Mouse (Mus musculus): Measurements from ENCODE around the gene Trim8.

DNA sequence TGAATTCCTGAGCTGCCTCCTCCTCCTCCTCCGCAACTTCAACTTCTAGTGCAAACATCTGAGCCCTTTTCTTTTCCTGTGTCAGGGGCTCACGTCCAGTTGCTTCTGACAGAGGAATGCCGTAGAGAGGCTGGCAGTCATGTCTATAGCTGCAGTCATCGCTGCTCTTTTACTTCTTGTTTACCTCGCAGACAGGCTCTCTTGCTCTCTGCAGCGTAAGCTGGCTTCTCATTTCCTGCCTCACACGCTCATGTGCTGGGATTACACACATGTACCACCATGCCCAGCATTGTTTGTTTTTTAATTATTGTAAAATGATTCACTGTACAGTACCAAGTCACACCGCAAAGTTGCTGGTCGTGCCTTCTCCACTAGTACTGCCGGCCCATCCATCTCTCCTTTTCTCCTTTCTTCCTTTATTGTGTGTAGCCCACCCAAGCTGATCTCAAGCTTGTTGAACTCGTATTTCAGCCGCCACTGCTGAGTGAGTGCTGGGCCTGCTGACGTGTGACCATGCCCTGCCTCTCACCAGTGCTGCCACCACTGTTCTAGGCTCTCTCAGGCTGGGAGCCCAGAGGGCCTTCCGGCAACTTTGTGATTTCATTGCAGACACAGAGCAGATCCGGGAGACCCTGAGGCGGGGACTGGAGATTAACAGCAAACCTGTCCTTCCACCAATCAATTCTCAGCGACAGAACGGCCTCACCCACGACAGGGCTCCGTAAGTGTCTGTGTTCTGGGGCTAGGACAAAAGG, 47.2 kb upstream of the Trim8 start:
- TF ChIP-seq POLR2A (IDR thresholded peaks at IDR 0.05; ENCODE audit: borderline replicate concordance, extremely low read depth, low read depth, low read length) = 0 out of 2 replicates have a peak, but pooled peaks have one; percentile 4
- no peak for TF ChIP-seq CTCF (IDR thresholded peaks at IDR 0.05; ENCODE audit: insufficient read depth, low read length)
